Mouse (Mus musculus): ENCODE measurements around the gene Pwwp2b. TPM values are rescaled to one million over a fixed set of nuclear protein-coding genes. Genes with fewer than 3 reads are reported as not detected.
A peak's percentile ranks its signal among the peaks of the same experiment; 100 is the strongest.

Gene Pwwp2b
- polyA plus RNA-seq, 1 experiment from 2014 or later = 3.9 TPM

- Histone ChIP-seq H3K9ac (replicated peaks) (no peak overlapping the region), H3K4me2 (replicated peaks) (peak overlapping the region; percentile 90), H3K4me3 (no peak overlapping the region), H3K4me1 (peaks cover 28% of the 10 kb centered on the region), H3K36me3 (no peaks in the 10 kb centered on the region), H3K9me3 (no peaks in the 10 kb centered on the region), H3K27ac (replicated peaks) (no peak overlapping the region), H3K27me3 (peaks cover 68% of the 10 kb centered on the region)
- 39% methylated on average over 7 of the region's 7 CpGs for WGBS
- peak; percentile 21; the same call in 1 of the 2 replicates for ATAC-seq (ENCODE audit: low FRiP score, low read depth)
Observed at GRCm38 (mm10) chr7:139249406-139250210, 1.3 kb downstream of the Pwwp2b start.

- 76% methylated on average over 5 of the region's 5 CpGs for WGBS
- Histone ChIP-seq H3K4me2 (replicated peaks) (no peak overlapping the region), H3K36me3 (peaks cover 6% of the 10 kb centered on the region; the same call in 1 of the 2 replicates), H3K27ac (replicated peaks) (no peak overlapping the region), H3K9me3 (no peaks in the 10 kb centered on the region), H3K9ac (replicated peaks) (no peak overlapping the region), H3K4me3 (no peak overlapping the region), H3K4me1 (peaks cover 27% of the 10 kb centered on the region), H3K27me3 (peaks cover 52% of the 10 kb centered on the region)
- no peak for ATAC-seq (ENCODE audit: low FRiP score, low read depth)
Observed at GRCm38 (mm10) chr7:139251881-139252301, 3.6 kb downstream of the Pwwp2b start.

- 94% methylated on average over 7 of the region's 7 CpGs for WGBS
- Histone ChIP-seq H3K4me1 (peaks cover 20% of the 10 kb centered on the region), H3K4me2 (replicated peaks) (no peak overlapping the region), H3K27me3 (peaks cover 45% of the 10 kb centered on the region), H3K9me3 (no peaks in the 10 kb centered on the region), H3K36me3 (peaks cover 6% of the 10 kb centered on the region; the same call in 1 of the 2 replicates), H3K27ac (replicated peaks) (no peak overlapping the region), H3K4me3 (no peak overlapping the region), H3K9ac (replicated peaks) (no peak overlapping the region)
- ATAC-seq (ENCODE audit: low FRiP score, low read depth) = no peak
Observed at GRCm38 (mm10) chr7:139252566-139252965, 4.3 kb downstream of the Pwwp2b start.

DNA sequence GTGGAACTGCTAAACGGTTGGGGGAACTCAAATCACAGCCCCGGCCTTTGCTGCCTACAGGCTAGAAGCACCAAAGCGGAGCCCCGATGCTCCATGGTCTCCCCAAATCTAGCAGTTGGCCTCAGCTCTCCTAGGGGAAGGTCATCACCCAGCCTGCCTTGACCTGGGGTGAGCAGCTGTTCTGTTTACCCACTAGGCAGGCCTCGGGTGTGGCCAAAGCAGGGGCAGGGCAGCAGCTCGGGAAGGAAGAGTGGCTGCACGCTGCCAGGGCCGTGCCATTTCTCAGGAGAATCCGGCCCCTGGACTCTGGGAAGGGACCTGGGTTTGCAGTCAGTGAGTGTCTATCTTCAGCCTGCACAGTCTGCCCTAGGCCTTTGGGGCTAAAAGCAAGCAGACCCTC, 4.7 kb downstream of the Pwwp2b start:
- H3K27me3 ChIP-seq = peaks cover 41% of the 10 kb centered on the region
- no peak overlapping the region for H3K9ac ChIP-seq (replicated peaks)
- 77% methylated on average over 9 of the region's 9 CpGs for WGBS
- peaks cover 6% of the 10 kb centered on the region; the same call in 1 of the 2 replicates for H3K36me3 ChIP-seq
- no peak overlapping the region for H3K4me3 ChIP-seq
- H3K9me3 ChIP-seq = no peaks in the 10 kb centered on the region
- H3K4me2 ChIP-seq (replicated peaks) = no peak overlapping the region
- no peak overlapping the region for H3K27ac ChIP-seq (replicated peaks)
- no peak for ATAC-seq (ENCODE audit: low FRiP score, low read depth)
- peaks cover 16% of the 10 kb centered on the region for H3K4me1 ChIP-seq

DNA sequence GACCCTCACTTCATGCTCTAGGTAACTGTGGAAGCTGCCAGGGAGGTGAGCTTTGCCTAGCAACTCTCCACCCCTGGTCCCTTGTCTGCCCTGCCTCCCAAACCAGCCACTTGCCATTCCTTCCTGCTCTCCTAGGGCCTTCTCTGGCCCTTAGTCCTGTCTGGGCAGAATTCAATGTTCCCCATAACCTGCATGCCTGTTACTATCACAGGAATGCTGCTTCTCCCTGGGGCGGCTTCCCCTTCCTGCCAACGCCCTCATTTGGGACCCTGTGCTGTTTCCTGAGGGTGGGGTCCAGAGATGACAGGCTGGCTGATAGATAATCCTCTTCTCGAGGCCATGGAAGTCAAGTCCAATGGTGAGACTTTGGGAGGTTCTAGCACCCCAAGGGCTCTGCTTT, 5.2 kb downstream of the Pwwp2b start:
- peaks cover 36% of the 10 kb centered on the region for H3K27me3 ChIP-seq
- no peak overlapping the region for H3K4me2 ChIP-seq (replicated peaks)
- no peak overlapping the region for H3K4me3 ChIP-seq
- 71% methylated on average over 3 of the region's 3 CpGs for WGBS
- no peak for ATAC-seq (ENCODE audit: low FRiP score, low read depth)
- H3K9me3 ChIP-seq = no peaks in the 10 kb centered on the region
- no peak overlapping the region for H3K27ac ChIP-seq (replicated peaks)
- no peak overlapping the region for H3K9ac ChIP-seq (replicated peaks)
- peaks cover 15% of the 10 kb centered on the region for H3K4me1 ChIP-seq
- peaks cover 6% of the 10 kb centered on the region; the same call in 1 of the 2 replicates for H3K36me3 ChIP-seq

GRCm38 (mm10) chr7:139254626-139255025, 6.3 kb downstream of the Pwwp2b start:
- no peak overlapping the region for H3K4me3 ChIP-seq
- H3K4me1 ChIP-seq = peaks cover 5% of the 10 kb centered on the region; the same call in 1 of the 2 replicates
- WGBS = 87% methylated on average over 5 of the region's 5 CpGs
- H3K36me3 ChIP-seq = peaks cover 6% of the 10 kb centered on the region; the same call in 1 of the 2 replicates
- no peak for ATAC-seq (ENCODE audit: low FRiP score, low read depth)
- peaks cover 24% of the 10 kb centered on the region for H3K27me3 ChIP-seq
- no peak overlapping the region for H3K4me2 ChIP-seq (replicated peaks)
- no peak overlapping the region for H3K27ac ChIP-seq (replicated peaks)
- no peaks in the 10 kb centered on the region for H3K9me3 ChIP-seq
- H3K9ac ChIP-seq (replicated peaks) = no peak overlapping the region

- H3K36me3 ChIP-seq = peaks cover 6% of the 10 kb centered on the region; the same call in 1 of the 2 replicates
- no peak overlapping the region for H3K4me3 ChIP-seq
- 0 out of 2 replicates have a peak, but pooled peaks cover 3% of the 10 kb centered on the region for H3K27me3 ChIP-seq
- H3K4me2 ChIP-seq (replicated peaks) = no peak overlapping the region
- no peak for ATAC-seq (ENCODE audit: low FRiP score, low read depth)
- H3K27ac ChIP-seq (replicated peaks) = no peak overlapping the region
- 76% methylated on average over 10 of the region's 10 CpGs for WGBS
- H3K9ac ChIP-seq (replicated peaks) = no peak overlapping the region
- H3K4me1 ChIP-seq = no peaks in the 10 kb centered on the region
- H3K9me3 ChIP-seq = no peaks in the 10 kb centered on the region
Observed at GRCm38 (mm10) chr7:139257752-139258542, 9.7 kb downstream of the Pwwp2b start.

DNA sequence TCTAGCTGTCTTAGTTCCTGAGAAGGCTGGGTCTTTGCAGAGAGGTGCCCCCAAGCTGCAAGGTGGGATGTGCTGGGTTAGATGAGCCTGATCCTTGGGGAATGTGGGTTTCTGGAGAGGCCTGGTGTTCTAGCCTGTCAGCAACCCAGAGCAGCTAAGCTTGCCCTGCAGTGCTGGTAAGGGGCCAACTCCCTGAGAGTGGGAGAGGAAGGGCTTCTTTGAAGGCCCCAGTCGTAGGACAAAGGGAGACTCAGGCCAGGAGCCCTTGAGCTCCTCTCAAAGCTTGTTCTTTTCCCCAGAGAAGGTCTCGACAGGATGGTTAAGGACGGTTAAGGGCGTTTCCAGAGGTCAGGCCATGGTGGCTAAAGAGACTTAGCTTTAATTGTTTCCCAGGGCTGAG, 16.1 kb downstream of the Pwwp2b start:
- Histone ChIP-seq H3K4me3 (no peak overlapping the region), H3K4me2 (replicated peaks) (no peak overlapping the region), H3K4me1 (0 out of 2 replicates have a peak, but pooled peaks cover 2% of the 10 kb centered on the region), H3K9me3 (no peaks in the 10 kb centered on the region), H3K27ac (replicated peaks) (no peak overlapping the region), H3K36me3 (no peaks in the 10 kb centered on the region), H3K27me3 (no peaks in the 10 kb centered on the region), H3K9ac (replicated peaks) (no peak overlapping the region)
- 24% methylated on average over 4 of the region's 4 CpGs for WGBS
- ATAC-seq (ENCODE audit: low FRiP score, low read depth) = no peak

DNA sequence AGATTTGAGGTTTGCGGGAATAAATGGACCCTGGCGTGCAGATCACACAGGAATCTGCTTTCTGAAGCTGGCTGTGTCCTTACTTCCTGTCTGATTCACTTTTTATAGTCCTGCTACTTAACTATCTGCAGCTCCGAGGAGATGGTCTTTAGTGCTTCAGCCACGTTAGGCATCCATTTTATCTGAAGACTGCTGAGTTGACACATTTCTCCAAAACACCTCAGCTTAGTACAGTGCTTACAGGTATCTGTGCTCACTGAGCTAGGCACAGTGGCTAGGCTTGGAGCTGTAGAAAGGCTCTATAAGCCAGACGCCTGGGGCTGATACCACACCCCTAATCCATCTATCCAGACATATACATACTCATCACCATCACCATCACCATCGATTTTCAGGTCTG, 17.4 kb downstream of the Pwwp2b start:
- H3K4me2 ChIP-seq (replicated peaks) = no peak overlapping the region
- H3K4me3 ChIP-seq = no peak overlapping the region
- H3K9ac ChIP-seq (replicated peaks) = no peak overlapping the region
- 87% methylated on average over 6 of the region's 6 CpGs for WGBS
- H3K27ac ChIP-seq (replicated peaks) = no peak overlapping the region
- no peaks in the 10 kb centered on the region for H3K36me3 ChIP-seq
- H3K4me1 ChIP-seq = 0 out of 2 replicates have a peak, but pooled peaks cover 2% of the 10 kb centered on the region
- ATAC-seq (ENCODE audit: low FRiP score, low read depth) = no peak
- H3K9me3 ChIP-seq = no peaks in the 10 kb centered on the region
- H3K27me3 ChIP-seq = no peaks in the 10 kb centered on the region

GRCm38 (mm10) chr7:139266431-139266830, 18.1 kb downstream of the Pwwp2b start:
- no peak for ATAC-seq (ENCODE audit: low FRiP score, low read depth)
- Histone ChIP-seq H3K27me3 (no peaks in the 10 kb centered on the region), H3K27ac (replicated peaks) (no peak overlapping the region), H3K9me3 (no peaks in the 10 kb centered on the region), H3K4me2 (replicated peaks) (no peak overlapping the region), H3K36me3 (no peaks in the 10 kb centered on the region), H3K9ac (replicated peaks) (no peak overlapping the region), H3K4me3 (no peak overlapping the region), H3K4me1 (0 out of 2 replicates have a peak, but pooled peaks cover 2% of the 10 kb centered on the region)
- 88% methylated on average over 6 of the region's 6 CpGs for WGBS

- WGBS = 75% methylated on average over 8 of the region's 8 CpGs
- H3K36me3 ChIP-seq = no peaks in the 10 kb centered on the region
- H3K9me3 ChIP-seq = no peaks in the 10 kb centered on the region
- no peak overlapping the region for H3K4me3 ChIP-seq
- H3K4me1 ChIP-seq = 0 out of 2 replicates have a peak, but pooled peaks cover 2% of the 10 kb centered on the region
- no peak for ATAC-seq (ENCODE audit: low FRiP score, low read depth)
- H3K27me3 ChIP-seq = no peaks in the 10 kb centered on the region
- no peak overlapping the region for H3K27ac ChIP-seq (replicated peaks)
- no peak overlapping the region for H3K4me2 ChIP-seq (replicated peaks)
- H3K9ac ChIP-seq (replicated peaks) = no peak overlapping the region
Observed at GRCm38 (mm10) chr7:139266886-139267870, 18.9 kb downstream of the Pwwp2b start.
